Mouse (Mus musculus) lung, adult 2 months (tissue): ENCODE measurements around the gene Scube3.

Source experiments
- CTCF ChIP-seq: fragments of 200-500 bp; IDR thresholded peaks from 2 replicates; pipeline ENCODE4 v1.5.1; 2011; ENCODE audit warnings: mild to moderate bottlenecking, low read length, control low read depth; ENCODE audit not compliant: insufficient read depth
- POLR2A ChIP-seq: fragments of 200-500 bp; IDR thresholded peaks from 2 replicates; pipeline ENCODE4 v1.6.1; 2011; ENCODE audit warnings: low read depth, mild to moderate bottlenecking, control low read depth, low read length, borderline replicate concordance; ENCODE audit errors: extremely low read depth

- no peak for TF ChIP-seq CTCF
- TF ChIP-seq POLR2A, result no peak
Observed at GRCm38 (mm10) chr17:28153095-28153494, 11.2 kb downstream of the Scube3 start.
